Mouse (Mus musculus) G1E (cell line): ENCODE data around the gene Psmb1.

Source experiments
- CTCF ChIP-seq: IDR thresholded peaks from 2 replicates; pipeline ENCODE4 v1.5.1; 2012; ENCODE audit warnings: low read depth, low read length, inconsistent platforms, mixed read lengths
- TAL1 ChIP-seq: conservative IDR thresholded peaks from 2 replicates; pipeline ENCODE4 v1.6.1; 2012; ENCODE audit warnings: low read depth, low read length, inconsistent platforms, mixed read lengths

DNA sequence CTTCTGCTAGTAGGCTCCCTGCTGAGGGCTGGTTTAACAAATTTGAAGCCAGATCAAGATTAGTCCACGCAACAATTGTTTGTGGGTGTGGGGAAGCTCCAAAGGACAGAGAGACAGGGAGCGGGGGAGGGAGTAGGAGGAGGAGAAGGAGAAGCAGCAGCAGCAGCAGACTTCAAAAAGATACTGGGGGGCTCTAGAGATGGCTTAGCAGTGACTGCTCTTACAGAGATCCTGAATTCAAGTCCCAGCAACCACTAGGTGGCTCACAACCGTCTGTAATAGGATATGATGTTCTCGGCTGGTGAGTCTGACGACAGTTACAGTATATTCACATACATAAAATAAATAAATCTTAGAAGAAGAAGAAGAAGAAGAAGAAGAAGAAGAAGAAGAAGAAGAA is 30.6 kb upstream of the Psmb1 start:
- TF ChIP-seq CTCF, result 0 out of 2 replicates have a peak, but pooled peaks have one; percentile 12
- TF ChIP-seq TAL1, result no peak
